Mouse (Mus musculus) MEL-GATA-1-ER (cell line): ENCODE measurements around the gene P2ry14.
A peak's percentile ranks its signal among the peaks of the same experiment; 100 is the strongest.
"Not testable (repeated sequence)": the region's sequence is repeated elsewhere in the genome, so short reads cannot be mapped to it uniquely, and the experiment has no call there.

Experiments used
- DNase-seq: peaks from one replicate; pipeline ENCODE4 v3.0.0-alpha.2; 2012; ENCODE audit warnings: low read depth; ENCODE audit errors: extremely low read depth

The P2ry14 gene

DNA sequence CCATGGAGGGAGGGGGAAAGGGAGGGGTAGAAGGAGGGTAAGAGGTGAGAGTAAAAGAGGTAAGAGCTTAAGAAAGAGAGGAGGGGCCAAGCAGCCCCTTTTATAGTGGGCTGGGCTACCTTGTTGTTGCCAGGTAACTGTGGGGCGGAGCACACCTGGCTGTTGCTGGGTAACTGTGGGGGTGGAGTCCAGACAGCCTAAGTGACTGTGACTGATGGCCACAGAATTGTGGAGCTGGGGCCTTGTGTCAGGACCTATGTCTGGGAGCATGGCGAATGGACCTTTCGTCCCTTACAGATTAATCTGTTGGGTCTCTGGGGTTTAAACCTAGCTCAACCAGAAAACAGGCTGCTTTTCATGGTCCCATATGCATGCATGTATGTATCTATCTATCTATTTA, 43.6 kb downstream of the P2ry14 start:
- not testable (repeated sequence) for DNase-seq

DNA sequence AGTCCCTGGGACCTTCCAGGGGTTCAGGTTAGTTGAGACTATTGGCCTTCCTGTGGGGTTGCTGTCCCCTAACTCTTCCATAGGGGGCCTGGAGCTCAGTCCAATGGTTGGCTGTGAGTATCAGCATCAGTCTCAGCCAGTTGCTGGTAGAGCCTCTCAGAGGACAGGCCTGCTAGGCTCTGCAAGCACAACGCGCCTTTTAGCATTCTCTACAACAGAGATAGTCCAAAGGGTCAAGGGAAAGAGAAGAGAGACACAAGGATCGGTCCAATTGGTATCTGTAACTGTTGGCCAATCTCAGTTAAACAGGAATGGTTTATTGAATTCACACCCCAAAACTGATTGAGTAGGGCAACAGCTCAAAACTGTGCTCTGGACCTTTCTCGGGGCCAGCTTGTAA, 46.0 kb downstream of the P2ry14 start:
- no peak for DNase-seq

DNA sequence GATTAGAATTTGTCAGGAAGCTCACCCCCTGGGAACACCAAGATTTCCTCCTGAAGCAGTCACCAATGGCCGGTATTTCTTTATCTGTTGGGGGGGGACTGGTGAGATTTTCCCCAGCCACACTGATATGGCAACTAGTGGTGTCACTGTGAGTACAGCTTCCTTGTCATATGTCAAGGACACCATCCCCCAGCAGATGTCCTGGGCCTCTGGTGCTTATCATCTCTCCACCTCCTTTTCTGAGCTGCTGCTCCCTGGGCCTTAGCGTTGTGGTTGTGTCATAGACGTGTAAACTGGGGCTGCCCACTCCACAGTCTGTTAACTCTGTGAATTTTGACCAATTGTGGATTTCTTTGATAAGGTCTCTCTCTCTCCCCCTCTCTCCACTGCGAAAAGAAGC, 49.0 kb downstream of the P2ry14 start:
- DNase-seq, result peak; percentile 39

DNA sequence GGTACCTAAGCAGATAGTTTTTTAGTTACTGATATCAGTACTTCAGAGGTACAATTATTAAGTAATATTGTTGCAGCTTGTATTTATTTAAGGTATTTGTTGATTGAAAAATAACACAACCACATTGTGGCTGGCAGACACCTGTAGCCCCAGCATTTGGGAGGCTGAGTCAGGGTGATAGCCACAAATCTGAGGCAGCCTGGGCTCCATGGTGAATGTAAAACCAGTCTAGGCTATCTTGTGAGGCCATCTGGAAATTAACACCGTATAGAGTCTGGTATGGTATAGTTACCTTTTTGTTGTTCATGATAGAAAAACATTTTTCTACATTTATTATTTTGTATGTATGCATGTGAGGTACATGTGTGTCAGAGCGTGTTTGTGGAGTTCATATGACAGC, 51.3 kb downstream of the P2ry14 start:
- no peak for DNase-seq

DNA sequence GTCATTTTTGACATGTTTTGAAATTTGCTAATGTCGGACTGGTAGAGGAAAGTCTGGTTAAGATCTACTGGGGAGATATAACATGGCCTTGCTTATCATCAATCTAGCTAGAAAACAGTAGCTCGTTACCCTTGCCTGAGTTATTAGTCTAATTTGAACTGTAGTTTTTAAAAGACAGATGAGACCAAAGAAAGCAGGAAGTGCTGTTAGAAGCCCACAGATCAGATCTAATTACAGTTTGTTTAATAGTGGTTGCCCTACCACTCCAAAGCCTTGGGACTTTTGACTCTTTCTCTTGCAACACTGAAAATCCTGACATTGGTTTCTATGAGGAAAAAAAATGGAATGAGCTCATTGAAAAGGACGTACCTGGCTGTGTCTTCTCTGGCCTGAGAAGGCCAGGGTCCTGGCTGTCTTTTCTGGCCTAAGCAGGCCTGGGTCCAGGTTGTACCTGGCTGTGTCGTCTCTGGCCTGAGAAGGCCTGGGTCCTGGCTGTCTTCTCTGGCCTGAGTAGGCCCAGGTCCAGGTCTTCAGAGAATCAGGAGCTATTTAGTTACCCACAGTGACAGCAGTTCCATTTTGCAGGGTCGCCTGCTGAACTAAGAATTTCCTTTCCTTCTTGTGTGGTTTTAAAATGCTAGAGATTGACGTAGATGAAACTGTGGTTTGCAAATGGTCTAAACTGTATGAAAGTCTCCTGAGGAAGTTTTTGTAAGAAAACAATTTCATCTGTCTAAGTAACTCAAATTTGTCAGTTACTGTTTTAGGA, 52.0 kb downstream of the P2ry14 start, which contains the start of gene Gpr171:
Gene Gpr171 (minus strand): TSS at position 604 of the 769 bp plus-strand sequence.
- no peak for DNase-seq

DNA sequence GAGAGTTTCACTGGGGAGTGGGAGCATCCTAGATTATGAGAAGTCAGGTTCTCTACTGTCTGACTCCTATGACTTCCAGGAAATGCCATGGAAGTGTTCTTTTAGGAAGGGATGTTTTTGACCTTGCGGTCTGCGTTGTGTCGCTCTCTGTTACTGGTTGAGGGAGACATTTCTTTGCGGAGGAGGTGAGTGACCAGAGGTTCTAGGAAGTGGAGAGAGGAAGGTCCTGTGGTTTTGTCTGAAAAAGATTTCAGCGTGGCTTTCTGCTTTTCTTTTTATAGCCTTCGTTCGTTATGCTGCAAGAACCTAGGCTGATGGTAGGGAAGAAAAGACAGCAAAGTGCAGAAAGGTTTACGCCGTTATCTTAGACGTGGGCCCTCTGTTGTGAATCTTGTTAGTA, 54.9 kb downstream of the P2ry14 start:
- DNase-seq, result no peak

DNA sequence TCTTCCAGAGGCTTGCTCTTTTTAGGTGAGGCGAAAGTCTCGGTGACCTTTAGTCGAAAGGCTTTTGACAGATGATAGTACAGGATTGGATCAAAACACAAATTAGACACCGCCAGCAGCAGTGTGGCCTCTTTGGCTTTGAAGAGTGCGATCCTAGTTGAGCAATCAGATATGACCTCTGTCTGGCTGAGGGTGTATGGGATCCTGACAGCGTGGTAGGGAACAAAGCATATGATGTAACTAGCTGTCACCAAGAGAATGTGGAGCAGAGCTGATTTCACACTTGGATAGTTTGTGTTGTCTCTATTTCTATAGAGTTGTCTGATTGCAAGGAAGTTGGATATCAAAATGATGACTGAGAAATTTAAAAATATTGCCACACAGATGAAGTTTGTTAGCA, 56.0 kb downstream of the P2ry14 start:
- no peak for DNase-seq

DNA sequence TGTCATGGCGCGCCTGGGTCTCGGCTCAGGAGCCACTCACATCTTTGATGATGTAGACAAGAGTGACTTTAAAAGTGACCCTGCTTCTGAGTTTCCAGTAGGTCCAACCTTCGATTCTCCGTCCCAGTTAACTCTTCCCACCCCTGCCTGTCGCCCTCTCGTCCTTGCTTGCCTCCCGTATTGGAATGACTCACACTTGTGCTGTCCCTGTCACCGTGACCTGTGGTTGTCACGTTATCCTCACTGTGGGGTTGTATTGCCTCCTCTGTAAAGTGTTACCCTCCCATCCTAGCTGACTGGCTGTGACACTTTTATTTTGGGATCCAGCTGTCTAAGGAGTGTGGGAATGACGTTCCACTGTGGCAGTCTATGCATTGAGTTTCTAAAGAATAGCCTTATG, 60.7 kb downstream of the P2ry14 start:
- no peak for DNase-seq

DNA sequence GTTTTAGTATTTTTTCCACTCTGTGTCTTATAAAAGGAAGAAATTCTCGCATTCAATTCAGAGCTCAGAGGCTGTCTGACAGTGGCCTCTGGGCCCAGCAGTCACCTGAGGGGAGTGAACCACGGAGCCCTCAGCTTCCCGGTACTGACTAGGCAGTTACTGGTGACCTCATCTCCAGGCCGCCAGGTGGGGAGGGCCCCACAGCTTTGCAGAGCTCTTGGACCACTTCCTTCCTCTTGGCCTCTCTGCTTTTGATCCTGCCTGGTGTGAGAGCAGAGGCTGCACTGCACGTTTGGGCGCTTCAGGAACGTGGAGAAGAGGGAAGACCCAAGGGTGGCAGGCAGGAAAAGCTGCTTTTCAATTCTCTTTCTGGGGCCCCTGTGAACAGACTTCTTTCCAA, 72.5 kb downstream of the P2ry14 start:
- no peak for DNase-seq

DNA sequence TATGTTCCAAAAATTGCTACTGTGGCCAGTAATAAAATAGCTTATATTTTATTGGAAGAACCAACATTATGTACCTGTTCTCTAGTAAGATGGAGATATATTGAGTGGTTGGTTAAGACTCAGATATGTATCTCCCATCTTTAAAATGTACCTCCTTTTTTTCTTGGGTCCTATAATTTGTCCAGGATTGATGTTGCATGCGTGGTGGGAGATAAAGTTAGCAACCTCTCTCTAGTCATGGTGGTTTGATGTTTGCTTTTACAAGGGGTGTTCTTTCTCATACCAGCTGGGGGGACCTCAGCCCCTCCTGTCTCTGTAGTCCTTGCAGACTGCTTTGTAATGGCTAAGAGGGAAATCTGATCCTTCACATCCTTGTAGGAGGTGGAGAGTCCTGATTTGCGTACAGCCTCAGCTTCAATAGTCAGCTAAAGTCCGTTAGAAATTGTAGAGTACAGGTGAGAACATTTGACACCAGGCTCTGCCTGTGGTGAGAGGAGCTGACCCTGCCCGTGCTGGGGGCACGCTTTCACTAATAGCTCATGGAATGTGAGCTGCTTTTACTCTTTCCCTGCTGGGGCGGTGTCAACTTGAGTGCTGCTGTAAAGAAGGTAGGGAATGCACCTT, 73.0 kb downstream of the P2ry14 start:
- DNase-seq, result no peak

DNA sequence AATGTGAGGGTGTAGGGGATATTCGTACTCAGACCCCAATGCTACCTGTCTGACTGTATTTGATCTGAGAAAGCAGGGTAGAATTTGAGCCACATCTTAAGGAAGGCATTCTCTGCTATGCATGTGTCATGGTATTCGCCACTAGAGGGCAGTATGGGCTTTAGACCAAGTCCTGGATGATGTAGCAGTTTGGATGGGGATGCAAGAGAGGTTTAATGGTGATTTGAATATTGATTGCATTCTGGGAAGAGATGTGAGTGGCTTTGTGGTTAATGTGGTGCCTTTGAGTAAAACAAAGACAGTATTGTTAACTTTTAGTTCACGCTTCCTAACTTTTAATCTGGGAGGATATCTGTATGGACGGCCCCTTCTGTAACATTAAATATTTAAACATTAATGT, 74.1 kb downstream of the P2ry14 start:
- peak; percentile 76 for DNase-seq

DNA sequence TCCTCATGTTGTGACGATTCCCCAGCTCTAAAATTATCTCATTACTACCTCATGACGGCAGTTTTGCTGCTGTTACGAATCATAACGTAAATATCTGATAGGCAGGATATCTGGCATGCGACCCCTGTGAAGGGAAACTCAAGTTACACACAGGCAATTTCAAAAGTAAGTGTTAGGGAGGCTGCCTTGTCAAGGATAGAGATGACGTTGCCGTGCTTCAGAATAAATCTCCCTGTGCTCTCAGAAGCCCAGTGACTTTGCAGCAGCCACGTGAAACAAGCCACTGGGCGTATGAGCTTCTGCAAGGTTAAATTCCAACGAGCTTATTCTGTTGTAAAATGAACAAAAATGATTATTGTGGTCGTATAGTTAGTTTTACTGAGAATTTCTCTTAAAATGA, 74.8 kb downstream of the P2ry14 start:
- DNase-seq, result no peak

DNA sequence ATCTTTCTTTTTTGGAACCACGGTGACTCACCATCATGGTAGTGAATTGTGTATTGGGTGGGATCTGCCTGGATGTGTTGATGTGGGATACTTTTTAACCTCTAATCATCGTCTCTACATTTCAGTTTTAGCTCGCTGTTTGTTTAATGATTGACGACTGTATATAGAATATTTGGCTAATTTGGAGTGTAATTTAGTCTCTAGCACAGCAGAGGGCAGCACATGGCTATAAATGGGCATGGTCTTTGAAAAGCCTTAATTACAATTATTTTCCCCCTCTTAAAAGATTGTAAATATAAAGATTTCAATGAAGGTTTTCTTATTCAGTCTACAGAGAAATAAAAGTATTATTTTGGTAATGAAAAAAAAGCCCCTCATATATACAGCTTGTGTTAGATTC, 76.1 kb downstream of the P2ry14 start:
- DNase-seq, result no peak

DNA sequence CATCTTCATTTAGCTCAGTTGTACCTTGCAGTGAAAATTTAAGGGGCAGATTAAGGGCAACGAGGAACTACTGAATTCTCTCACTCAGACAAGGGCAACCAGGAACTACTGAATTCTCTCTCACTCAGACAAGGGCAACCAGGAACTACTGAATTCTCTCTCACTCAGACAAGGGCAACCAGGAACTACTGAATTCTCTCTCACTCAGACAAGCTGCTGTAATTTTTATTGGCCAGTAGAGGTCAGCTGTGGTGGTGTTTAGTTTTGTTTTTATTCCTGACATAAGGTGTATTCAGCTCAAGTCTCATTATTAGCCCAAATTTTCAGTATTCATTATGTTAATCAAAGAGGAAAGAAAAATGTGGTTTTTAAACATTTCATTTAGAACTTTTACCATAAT, 84.3 kb downstream of the P2ry14 start:
- DNase-seq, result not testable (repeated sequence)

DNA sequence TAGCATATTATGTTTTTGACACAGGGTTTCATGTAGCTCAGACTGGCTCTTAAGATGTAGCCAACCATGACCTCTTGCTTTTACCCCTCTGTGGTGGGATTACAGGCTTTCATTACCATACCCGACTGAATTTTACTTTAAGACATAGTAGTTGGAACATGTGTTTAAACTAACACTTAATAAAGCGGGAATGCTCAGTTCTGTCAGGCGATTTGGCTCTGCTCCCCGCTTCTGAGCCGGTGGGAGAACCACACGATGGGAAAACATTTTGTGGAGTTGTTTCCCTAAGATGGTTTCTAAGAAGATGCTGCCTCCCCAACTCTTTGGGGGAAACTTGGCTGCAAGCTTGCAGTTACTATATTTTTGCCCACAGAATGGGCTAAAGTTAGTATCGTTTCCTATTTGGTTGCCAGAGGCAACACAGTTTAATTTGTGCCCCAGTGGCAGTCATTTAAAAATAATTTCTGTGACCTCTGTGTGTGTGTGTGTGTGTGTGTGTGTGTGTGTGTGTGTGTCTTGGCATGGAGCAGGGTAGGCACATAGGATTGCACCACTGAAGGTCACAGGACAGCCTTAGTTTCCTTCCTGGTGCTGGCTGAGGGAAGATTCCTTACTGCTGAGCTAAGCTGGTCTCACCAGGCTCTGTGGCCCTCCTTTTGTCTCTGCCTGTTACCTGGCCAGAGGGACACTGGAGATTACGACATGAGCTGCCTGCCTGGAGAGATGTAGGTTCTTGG, 86.7 kb downstream of the P2ry14 start:
- DNase-seq, result no peak

DNA sequence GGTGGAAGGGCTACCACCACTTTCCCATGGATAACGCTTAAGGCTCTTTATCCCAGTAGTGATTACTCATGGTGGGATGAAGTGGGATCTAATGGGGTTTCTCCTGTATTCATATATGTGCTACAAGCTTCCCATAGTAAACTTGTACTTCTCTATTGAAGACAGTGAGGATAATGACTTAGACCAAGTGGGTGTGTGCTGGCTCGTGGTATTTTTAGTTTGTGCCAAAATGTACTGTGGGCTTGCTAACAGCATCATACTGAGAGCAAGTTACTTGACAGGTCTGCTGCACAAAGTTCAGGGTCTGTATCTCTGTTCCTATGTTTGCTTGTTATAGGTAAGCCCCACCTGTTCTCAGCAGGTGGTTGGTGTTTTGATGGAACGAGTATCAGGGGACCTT, 87.5 kb downstream of the P2ry14 start:
- no peak for DNase-seq
